Mouse (Mus musculus) liver, adult 2 months (tissue): ENCODE measurements at regions not wholly inside any gene's neighbourhood (a gene's known extent, or its start where the extent isn't known, plus 50 kb on each side); places are given as distances from the start of the nearest gene placed in this dataset.

ENCODE experiments used
- CTCF ChIP-seq: fragments of 200-500 bp; IDR thresholded peaks from 2 replicates; pipeline ENCODE4 v1.5.1; 2011; ENCODE audit warnings: low read depth, low read length, control low read depth
- POLR2A ChIP-seq: fragments of 200-500 bp; IDR thresholded peaks from 2 replicates; pipeline ENCODE4 v1.6.1; 2011; ENCODE audit warnings: low read length, control low read depth; ENCODE audit not compliant: insufficient read depth; ENCODE audit errors: extremely low read depth

GRCm38 (mm10) chr5:75799627-75800026, 178.6 kb downstream of the Kdr start:
- TF ChIP-seq CTCF (no peak), POLR2A (no peak)
